Mouse (Mus musculus) brain, embryonic 18.5 days (tissue): Measurements from ENCODE around the gene Plpp7.

Experiments
- DNase-seq: peaks from one replicate; pipeline ENCODE4 v3.0.0-alpha.2; 2012; ENCODE audit warnings: low read depth, low spot score

Plpp7 gene

DNA sequence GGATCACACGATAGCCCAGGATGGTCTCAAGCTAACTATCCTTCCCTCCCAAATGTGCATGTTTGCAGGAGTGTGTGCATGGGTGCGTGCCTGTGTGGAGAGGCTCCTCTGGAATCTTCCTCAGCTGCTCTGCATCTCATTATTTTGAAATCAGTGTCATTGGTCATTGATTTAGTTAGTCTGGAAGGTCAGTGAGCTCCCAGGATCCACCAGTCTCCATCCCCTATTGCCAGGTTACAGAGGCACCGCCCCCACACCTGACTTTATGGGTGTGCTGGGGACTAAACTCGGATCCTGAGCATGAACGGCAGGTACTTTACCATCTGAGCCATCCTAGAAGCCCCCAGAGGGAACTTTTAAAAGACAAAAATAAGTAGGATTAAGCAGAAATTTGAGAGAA lies 7.6 kb downstream of the Plpp7 start:
- DNase-seq = no peak

- DNase-seq = no peak
Observed at GRCm38 (mm10) chr2:32103557-32103956, 8.2 kb downstream of the Plpp7 start.

DNA sequence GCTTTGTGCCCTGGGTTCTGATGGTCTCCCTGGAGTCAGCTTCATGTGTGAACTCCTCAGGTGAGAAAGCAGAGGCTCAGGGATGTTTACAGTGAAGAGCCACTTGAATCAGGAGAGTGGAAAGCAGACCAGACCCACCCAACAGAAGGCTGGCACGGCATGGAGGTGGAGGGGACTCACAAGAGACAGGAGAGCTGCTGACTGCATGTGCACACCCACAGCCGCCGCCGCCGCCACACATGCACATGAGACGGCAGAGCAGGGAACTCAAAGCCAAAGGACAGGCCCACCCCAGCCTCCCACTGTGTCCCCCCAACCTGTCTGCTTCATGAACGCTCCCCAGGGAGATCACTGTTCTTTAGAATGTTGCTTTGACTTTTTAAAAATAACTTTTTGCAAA lies 8.8 kb downstream of the Plpp7 start:
- DNase-seq = no peak

DNA sequence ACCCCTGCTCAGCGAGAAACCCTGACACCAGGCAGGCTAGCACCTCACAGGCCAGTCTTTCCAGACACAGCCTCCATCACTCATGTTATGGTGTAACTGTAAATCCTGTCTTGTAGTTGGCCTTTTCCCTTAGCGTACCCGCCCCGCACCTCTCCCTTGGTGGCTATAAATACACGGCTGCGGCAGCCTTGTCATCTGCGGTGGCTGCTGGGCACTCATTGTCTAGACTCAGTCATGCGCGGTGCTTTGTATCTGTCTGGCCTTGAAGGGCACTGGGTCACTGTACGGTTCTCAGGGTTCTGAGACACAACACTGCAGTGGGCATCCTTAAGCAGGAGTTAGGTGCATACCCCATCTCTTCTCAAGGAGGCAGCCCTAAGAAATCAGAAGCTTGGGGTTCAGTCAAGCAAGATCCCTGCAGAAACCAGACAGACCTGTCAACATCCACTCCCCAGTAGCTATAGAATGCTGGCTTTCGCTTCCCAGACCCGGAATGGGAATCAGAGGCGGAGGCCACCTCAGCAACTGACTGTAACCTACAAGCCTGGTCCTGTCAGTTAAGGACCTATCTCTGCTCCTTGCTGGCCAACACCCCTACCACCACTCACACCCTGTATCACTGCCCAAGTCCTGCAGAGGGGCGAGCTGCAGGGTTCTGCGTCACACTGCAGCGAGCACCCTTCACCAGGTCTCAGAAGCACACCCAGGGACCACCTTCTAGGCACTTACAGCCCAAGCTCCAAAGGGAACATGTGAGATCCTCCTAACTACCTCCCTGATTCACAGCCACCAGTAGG lies 10.0 kb downstream of the Plpp7 start:
- DNase-seq = no peak

GRCm38 (mm10) chr2:32105930-32106329 lies 10.6 kb downstream of the Plpp7 start:
- no peak for DNase-seq

DNA sequence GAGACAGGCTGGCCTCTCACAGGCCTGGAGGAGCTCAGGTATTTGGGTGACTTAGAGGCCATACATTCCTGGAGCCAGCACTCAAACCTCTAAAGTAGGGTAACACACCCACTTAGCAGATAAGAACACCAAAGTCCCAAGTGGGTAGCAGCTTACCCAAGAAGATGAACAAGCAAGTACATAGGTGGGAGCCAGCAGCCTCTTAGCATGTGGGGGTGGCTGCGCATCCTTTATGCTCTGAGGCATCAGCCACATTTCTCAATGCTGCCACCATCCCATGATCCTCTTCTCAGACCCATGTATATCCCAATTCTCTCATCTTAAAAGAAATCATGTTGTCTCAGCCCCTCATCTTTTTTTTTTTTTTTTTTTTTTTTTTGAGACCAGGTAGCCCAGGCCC lies 15.9 kb downstream of the Plpp7 start:
- no peak for DNase-seq

- DNase-seq = no peak
Observed at GRCm38 (mm10) chr2:32112548-32112947, 17.2 kb downstream of the Plpp7 start.

DNA sequence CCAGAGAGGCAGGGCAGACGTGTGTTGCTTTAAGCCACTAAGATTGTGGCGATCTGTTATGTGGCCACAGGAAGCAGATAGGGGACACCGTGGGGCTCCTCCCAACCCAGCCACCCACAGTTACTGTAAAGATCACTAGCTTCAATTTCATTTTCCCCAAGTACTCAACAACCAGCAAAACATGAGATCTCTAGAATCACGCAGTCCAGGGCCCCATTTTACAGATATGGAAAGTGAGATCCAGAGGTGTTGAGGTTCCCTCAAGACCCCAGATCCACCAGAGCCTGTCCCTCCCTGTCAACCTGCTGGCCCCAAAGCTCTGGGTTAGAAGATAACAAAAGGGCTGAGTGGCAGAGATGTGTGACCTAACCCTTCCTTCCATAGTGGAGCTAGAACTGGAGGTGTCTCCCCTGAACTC lies 20.5 kb downstream of the Plpp7 start:
- no peak for DNase-seq

DNA sequence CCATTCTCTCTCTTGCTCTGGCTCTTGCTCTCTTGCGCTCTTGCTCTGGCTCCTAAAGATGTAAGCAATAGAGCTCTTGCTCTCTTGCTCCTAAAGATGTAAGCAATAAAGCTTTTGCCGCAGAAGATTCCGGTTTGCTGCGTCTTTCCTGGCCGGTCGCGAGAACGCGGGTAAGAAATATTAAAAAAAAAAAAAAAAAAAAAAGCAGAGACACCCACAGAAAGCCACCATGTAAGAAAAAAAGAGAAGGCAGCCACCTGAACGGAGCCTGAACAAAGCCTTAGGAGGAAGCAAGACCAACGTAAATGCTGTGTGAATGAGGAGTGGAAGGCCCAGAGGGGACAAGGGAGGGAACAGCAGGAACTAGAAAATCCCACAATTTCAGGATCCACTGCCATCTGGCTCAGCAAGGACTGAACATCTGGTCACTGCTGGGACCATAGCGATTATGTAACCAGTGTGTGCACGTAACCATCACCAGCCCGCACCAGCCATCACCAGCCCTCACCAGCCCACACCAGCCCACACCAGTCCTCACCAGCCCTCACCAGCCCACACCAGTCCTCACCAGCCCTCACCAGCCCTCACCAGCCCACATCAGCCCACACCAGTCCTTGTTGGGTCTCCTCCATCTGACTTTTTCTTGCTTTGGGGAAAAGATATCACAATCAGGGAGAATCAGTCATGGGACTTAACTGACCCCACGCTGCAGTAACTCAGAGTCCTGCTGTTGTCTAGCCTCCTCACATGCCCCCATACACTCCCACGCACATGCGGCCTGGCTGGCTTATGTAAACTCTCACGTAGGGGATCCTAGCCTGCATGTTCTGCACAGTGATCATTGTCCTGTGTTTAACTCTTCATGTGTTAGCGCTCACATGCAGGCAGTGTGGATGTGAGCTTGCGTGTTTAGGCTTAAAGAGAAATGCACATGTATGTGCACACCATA lies 24.7 kb downstream of the Plpp7 start:
- no peak for DNase-seq

DNA sequence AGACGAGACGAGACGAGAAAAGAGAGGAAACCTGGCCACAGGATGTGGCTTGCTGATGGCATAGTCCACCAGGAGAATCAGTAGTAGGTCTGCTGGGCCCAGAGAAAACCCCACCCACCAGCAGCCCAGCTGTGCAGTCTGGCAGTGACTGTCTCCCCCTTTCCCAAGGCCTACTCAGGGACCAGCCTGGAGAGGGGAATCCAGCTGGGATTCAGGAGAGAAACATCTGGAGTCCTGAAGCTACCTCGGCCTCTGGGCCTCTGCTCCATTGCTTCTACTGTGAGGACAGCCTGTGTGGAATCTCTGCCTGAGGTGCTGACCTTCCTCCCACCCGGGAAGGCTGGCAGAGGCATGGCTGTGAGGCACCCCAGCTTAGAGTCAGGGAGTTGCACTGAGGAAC lies 25.8 kb downstream of the Plpp7 start:
- no peak for DNase-seq

DNA sequence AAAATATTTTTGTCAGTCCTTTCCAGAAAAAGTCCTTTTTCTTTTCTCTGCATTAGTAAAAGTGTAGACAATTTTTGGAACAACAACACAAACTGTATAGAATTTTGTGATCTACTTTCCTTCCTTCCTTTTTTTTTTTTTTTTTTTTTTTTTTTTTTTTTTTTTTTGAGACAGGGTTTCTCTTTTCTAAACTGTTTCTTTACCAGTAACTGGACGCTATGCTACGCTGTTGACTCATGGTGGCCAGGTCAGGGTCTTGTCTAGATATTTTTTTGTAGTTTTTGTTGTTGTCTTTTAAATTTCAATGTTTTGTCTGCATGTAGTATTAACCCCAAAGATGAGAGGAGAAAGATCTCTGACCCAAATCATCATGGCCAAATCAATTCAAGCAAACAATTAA lies 26.5 kb downstream of the Plpp7 start:
- no peak for DNase-seq

GRCm38 (mm10) chr2:32127653-32128535 lies 32.6 kb downstream of the Plpp7 start:
- DNase-seq = no peak

GRCm38 (mm10) chr2:32128536-32128841 lies 33.2 kb downstream of the Plpp7 start:
- DNase-seq = no peak

DNA sequence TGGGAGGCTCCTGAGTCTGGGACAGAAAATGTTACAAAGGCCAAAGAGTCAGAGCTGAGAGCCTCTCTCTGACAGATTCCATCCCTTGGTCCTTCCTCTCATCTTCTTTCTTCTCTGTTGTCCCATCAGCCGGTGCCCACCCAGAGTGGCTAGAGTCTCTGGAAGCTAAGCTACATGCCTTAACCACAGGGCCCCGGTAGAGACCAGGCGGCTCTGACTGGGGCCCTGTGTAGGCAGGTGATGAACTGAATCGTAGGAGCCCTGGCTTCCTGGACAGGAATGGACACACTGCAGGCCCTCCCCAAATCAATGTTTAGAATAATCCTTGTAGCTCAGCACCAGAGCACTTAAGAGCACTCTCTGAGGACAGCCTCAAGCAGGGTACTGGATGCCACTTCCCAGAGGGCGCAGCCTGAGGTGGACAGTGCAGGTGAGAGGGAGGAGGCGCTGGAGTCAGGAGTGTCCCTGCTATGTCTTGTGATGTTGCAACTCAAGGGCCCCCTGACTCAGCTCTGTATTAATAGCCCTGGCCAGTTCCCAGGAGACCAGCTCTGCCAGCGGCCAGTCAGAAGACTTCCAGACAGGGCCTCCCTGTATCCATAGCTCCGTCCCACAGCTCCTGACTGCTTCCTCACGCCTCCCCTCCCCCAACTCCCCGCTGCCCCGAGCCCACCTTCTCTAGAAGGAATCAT lies 34.2 kb downstream of the Plpp7 start:
- DNase-seq = no peak

- DNase-seq = no peak
Observed at GRCm38 (mm10) chr2:32130435-32130834, 35.1 kb downstream of the Plpp7 start.

DNA sequence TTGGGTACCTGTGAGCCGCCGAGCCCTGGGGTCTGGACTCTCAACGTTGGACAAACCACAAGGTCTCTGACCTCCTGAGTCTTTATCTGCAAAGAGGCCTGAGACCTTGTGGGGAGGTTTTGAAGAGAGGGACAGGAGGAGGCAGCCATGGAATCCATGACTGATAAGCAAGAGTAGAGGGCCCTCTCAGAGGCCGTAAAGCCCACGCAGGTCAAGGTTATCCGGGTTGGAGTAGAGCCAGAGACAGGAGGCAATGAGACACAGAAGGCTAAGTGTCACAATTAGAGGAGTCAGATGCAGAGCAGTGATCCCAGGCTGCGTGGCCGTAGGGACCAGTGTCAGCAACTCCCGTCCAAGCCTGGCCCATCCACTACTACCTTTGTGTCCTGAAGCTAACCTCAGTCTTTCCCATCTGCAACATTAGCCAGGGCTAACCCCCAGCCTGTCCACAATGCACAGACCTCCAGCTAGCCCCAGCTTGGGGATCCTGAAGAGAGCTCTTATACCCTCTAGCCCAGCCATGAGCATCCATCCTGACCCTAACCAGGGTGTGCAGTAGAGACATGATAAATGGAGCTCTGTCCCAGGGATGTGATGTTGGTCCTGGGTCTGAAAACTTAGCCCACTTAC lies 36.0 kb downstream of the Plpp7 start:
- no peak for DNase-seq

- no peak for DNase-seq
Observed at GRCm38 (mm10) chr2:32131866-32132566, 36.7 kb downstream of the Plpp7 start.

- no peak for DNase-seq
Observed at GRCm38 (mm10) chr2:32132567-32132992, 37.3 kb downstream of the Plpp7 start.

DNA sequence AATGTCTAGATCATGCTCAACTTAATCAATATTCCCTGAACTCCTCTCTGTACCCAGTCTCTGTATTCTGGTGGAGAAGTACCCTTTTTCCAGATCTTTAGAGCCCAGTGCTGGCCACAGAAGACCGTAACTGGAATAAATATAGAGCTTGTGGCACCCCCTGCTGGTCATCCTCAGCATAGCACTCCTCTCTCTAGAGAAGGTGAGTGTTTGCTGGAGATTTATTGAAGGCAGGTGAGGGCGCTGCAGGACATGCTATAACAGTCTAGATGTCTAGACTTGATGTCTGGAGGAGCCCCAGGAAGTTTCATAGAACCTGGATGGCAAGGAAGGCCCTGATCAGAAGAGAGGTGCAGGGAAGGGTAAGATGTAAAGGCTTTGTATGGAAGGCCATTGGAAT lies 38.7 kb downstream of the Plpp7 start:
- DNase-seq = no peak

- peak; percentile 99 for DNase-seq
Observed at GRCm38 (mm10) chr2:32137667-32138266, 42.4 kb downstream of the Plpp7 start.
